Mouse (Mus musculus) embryo, embryonic 11.5 days (tissue): ENCODE measurements around the gene Add3.

ENCODE experiments used
- DNase-seq: peaks from one replicate; pipeline ENCODE4 v3.0.0-alpha.2; 2012; ENCODE audit warnings: low read depth, low spot score

Add3 gene

DNA sequence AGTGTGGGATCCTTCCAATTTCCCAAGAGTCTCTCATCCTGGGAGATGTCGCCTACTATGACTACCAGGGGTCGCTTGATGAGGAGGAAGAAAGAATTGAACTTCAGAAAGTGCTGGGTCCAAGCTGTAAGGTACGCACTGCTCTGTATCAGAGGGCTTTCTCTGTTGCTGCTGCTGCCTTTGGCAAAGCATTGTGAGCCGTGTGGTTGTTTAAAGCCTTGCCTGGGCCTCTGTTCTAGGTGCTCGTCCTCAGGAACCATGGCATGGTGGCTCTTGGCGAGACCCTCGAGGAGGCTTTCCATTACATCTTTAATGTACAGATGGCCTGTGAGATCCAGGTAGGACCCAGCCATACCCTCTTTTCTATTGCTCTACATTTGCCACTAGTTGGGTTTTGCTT is 93.3 kb downstream of the Add3 start:
- DNase-seq: no peak

DNA sequence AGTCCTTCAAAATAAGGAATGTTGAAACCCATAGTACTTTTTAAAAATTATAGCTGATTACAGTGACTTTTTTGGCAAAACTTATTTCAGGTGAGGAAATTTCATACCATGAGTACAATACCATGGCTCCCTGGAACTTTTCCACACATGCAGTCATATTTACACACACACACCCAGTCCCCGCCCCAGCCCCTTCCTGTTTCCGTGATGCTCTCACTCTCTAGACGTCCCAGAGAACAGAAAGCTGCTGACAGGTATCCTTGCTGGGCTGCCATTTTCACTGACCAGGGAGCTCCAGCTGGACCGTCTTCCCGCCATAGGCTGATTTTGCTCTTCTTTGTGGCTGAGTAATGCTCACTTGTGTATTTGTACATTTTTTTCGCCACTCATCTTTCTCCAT is 101.6 kb downstream of the Add3 start:
- no peak for DNase-seq

DNA sequence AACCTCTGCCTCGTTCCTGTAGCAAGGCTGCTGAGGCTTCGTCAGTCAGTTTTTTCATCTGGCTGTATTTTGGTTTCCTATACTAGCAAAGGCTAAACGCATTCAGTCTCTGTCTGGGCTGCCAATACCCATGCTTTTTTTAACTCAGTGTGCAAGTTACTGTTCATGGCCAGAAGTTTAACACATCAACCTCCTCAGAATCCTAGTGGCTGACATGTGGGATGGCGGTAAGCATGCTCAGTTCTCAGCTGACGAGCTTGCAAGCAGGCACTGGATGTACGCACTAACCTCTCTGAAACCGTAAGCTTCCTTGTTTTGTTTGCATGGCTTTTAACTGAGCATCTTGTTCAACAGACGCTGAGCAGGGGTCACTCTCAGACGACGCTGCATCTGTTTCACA is 103.7 kb downstream of the Add3 start:
- no peak for DNase-seq

DNA sequence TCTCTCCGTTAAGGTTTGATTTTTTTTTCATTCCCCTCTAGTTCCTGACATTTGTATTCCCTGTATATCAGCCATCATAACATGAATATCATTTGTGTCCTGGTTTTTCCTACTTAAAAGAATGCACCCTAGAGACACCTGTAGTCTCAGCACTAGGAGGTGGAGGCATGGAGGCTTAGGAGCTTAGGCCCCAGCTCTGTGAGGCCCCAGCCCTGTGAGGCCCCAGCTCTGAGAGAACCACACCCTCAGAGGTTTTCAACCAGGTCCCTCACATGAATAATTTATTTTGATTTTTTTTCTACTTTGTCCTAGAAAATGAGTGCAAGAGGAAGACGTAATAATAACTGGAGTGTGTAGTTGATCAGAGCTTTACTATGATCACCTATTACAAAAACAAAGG is 107.3 kb downstream of the Add3 start:
- no peak for DNase-seq

DNA sequence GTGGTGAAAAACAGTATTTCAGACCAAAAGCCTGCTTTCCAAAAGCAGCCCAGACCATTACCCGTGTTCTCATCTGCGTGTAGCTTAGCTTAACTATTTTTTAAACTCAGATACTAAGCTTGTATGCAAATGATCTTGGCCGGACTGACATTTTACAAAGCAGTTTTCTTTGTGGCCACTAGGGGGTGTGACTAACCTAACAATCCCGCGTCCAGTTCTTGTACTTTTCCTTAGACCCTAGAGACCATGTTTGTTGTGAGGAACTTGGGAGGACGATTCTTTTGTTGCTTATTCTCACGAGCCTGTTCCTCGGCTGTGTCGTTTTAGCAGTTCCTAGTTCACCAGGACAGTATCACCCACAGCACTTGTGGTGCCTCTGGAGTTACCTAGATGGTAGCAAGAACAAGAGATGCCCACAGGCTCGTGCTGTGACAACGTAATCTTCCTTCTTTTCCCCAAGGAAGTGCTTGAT is 107.8 kb downstream of the Add3 start:
- DNase-seq: peak; percentile 54

DNA sequence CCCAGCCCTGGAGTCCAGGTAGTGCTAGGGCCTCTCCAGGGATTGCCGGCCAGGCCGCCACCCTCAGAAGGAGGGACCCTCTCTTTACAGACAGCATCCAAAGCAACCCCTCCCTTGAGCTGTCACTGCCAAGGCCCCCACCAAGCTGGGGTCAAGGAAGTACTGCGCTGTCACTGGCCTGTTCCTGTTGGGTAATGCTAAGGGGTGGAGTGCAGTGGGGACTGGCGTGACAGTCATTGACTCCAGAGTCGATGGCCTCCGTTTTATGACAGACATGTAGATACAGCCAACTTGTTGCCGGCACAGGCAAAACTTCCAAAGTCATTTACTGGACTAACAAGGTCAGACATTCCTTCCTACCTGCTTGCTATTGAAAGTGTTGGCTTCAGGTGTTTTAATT is 110.8 kb downstream of the Add3 start:
- no peak for DNase-seq

DNA sequence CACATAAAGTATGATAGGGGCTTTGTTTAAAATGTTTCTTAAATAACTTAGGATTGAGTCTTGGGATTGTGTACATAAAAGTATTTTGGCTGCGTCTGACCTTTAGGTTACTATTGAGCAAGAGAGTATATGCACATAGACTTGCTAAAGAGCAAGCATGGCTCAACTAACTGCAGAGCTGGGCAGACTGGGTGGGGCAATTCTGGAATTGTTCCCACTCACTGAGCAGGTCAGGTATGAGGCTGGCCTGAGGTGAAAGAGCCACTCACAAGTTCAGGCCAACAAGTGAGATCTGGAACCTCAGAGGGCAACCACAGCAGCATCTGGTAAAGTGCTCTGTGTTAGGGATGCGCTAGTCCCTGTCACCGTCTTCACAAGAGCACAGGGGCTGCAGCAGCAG is 111.4 kb downstream of the Add3 start:
- no peak for DNase-seq

DNA sequence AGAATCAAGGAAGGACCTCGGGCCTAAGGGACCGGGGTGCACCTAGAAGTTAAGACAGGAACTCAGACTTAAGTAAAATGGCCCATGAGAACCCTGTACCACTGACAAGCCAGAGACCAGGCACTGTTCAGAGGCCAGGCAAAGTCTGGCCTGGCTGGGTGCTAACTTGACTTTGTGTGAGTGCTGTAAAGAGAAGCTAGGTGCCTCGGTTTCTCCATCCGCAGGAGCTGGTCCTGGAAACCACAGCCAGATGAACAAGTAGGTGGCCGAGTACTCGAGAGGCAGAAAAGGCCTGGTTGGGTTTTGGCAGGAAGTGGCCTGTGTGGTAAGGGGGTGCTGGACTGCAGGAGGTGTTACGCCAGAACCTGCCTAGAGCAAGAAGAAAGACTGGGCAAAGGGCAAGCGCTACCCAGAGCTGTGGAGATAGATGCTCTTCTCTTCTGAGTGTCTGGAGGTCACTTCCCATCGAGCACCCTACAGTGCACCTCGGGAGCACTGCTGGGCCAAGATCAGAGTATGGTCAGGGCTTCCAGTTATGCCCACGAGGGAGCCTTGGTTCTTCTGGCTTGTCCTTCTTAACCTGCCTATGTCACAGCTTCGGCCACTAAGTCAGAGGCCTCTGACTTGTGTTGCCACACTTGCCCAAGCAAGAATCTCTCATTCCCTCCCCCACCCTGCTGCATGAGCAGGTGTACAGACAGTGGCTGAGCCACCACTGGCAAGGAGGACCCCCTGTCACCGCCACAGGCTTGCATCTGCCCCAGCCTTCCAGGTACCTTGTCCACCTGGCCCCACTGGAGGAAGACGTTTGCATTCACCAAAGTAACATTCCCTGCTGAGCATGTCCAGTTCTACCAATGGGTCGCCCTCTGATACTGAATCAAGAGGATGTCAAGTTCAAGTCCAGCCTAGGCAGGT is 112.1 kb downstream of the Add3 start:
- DNase-seq: no peak

DNA sequence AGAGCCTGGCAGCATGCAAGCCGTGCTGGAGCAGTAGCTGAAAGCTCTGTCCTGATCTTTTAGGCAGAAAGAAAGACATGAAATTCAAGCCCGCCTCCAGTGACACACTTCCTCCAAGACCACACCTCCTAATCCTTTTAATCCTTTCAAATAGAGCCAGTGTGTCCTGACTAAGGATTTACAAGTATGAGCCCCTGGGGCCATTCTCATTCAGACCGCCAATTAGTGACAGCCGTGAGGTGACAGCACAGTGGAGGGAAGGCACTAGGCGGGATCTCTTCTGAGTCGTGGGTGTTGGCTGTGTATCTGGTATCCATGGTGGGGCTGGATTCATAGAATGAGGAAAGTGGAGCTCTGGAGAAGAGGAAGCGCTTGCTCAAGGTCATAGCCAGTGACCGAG is 116.1 kb downstream of the Add3 start:
- DNase-seq: no peak

DNA sequence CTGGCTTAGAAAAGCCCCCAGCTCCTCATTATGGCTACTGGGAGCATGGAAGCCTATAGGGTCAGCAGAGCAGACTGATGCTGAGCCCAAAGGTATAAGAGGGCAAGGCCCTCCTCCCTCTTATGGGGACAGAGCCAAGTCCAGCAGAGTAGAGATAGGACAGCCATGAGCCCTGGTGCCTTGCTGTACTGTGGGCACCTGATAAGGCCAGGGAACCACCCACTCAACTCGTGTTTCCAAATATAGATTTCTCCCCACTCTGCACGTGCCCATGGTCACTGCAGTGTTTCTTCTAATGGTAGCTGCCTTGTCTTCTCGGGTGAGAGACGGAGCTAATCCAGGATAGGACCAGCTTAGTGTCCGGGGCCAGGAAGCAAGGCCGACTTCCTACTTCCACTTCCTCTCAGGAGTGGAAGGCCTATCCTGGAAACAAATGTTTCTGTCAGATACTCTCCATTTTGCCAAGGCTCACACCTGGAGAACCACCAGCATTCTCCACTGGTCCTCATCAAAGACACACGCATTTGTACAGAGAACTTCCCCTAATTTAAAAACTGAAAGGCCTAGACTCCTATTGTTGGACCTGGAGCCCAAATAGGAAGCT is 116.8 kb downstream of the Add3 start:
- no peak for DNase-seq

DNA sequence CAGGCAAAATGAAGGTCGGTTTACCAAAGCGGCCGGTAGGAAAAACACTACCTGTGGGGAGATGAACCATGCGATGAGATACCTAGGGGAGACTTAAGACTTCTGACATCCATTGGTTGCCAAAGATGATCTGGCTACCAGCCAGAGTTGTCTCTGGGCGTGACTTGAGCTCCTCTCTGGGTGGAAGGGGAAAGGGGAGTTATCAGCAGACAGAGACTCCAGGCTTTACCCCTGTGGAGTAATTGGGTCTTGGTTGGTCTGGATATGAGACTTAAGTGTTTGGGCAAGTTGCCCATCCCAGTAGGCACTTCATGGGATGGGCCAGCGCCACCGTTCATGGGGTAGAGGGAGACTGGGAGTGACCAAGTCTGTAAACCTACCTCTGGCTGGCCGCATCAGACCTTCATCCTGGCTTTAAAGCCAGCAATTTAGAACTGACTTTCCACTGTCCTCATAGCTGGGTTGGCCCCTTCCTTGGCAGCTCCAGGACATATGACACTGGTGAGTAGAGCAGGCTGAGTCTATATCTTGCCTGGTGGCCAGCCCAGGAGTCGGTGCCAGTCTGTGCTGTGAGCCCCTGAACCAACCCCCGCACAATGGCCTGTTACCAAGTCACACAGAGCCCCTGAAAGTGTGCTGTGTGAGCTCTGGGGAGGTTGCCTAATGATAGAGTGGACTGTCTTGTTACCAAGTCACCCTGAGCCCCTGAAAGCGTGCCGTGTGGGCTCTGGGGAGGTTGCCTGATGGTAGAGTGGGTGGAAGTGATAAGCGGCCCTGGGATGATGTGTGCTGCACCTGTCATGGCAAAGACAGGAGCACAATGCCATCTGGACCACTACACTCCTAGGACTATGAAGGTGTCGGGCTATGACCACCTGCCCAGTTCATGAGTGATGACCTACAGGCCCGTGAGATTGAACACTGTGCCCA is 117.7 kb downstream of the Add3 start:
- no peak for DNase-seq

DNA sequence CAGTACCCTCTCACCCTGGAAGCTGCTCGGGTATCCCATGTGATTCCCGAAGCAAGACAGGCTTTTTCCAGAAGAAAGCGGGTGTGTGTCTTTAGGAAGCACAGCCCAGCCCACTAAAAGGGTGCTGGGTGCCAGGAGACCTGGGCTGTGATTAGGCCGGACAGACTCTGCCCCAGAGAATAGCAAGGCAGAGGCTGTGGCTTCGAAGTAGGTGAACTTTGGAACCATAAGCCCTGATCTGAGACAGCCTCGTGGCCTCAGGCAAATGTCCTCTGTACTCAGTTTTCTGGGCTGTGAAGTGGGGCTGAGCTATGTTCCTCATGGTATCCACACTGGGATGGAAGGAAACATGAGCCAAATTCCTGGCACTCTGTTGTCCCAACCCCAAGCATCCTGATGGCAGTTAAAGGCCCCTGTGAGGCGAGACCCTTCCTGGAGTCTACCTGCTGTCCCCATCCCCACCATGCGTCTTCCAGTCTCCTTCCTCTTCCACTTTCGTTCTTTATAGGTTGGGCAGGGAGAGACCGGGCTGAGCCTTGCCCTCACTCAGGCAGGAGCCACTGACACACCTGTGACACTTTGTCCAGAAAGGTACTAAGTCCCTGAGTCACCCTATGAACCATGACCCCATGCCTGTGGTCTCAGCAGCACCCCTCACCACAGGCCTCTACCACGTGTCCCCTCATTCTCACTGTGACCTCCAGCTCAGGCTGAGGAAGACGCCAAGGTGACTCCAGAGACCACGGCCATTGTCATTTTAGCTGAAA is 118.7 kb downstream of the Add3 start:
- no peak for DNase-seq

DNA sequence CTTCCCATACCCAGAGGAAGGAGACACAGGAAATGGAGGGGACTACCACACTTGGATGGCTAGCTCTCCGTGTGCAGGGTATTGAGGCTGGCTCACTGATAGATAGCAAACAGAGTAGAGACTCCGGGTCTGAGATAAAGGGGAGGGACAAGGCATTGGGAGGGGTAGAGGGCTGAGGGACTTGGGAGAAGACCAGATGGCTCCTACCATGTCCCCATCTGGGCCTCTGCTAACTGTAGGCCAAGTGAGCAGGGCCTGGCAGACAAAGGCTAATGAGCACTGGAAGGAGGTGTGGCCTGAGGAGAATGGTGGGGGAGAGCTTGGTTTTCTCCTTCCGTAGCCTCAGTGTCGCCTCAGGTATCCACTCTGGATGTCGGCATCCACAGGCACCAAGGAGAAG is 119.3 kb downstream of the Add3 start:
- no peak for DNase-seq

DNA sequence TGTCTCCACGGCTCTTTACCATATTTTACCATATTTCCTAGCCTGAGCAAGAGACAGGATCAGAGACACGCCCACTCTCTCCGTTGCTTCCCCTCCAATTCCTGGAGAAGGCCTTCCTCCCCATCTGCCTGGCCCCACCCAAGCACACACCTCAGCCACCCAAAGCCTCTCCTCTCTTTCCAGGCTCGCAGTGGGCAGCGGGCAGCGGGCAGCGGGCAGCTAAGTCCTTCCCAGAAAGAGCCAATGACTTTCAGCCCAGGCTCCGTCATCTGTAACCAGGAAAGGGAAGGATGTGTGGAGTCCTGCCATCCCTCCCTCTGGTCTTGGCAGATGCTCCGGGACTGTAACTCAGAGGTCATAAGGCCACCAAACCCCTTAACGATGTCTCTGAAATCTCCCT is 120.0 kb downstream of the Add3 start:
- DNase-seq: no peak

DNA sequence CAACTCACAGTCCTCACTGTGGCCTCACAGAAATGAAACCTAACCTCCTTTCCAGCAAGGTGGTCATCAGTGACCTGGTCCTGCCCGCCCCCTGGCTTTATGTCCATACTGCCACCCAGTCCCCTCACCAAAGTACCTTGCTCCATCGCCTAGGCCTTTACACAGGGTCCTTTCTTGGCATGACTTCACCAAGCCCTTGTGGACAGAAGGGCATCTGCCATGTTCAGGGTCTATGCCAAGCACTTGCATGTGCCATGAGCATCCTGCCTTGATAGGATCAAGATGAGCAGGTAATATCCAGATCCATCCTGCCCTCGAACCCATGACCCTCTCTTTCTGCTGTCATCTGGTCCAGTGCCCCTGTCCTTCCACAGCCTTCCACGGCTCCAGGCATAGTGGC is 120.6 kb downstream of the Add3 start:
- DNase-seq: no peak

DNA sequence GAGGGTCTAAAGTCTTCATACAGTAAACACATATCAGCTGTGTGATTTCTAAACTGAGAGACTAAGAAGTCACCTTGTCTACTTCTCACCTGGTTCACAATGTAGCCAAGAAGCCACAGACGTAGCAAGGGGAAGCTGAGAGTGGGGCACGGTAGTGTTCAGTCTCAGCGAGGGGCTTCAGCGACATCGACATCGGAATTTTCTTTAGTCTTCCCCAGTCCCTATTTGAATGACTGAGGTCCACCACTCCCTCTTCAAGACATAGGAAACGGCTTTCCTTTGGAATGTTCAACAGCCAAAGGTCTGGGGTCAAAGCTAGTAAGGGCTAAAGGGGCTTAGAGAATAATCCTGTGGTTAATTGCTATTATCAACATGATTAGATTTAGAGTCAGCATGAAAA is 121.8 kb downstream of the Add3 start:
- no peak for DNase-seq

DNA sequence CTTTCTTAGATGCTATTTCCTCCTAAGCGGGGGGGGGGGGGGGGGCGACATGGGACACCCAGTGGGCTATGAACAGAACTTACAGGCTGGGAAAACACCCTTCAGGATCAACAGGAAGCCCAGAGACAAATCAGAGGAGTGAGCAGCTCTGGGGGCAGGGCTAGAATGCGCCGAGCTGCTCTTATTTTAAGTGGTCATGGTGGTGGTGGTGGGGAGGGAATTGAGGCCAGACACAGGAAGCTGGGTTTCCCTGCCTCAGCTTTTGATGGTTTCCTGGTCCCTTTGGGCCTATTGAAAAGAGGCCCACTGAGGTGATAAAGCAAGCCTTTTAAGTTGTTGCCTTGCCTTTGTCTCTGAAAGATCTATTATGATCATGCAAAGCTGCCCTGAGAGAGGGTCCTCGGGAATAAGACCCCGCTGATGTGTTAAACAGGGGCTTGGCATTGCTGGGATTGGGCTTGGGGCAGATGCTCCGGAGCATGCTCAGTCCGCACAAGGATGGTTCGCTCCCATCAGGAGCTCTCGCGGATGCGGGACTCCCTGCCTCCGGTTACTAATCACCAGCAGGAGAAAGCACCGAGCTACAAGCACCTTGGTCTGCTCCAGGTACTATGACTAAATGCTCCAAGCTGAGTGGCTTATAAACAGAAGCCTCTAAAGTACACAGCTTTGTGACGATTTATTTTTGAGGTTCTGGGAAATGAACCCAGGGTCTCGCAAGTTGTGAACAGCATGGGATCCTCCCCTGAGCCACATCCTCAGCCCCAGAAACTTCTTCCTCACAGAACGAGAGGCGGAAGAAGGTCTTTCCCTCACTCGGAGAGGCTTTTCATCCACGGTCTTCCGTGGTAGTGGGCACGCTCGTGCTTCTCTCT is 123.9 kb downstream of the Add3 start:
- DNase-seq: no peak

DNA sequence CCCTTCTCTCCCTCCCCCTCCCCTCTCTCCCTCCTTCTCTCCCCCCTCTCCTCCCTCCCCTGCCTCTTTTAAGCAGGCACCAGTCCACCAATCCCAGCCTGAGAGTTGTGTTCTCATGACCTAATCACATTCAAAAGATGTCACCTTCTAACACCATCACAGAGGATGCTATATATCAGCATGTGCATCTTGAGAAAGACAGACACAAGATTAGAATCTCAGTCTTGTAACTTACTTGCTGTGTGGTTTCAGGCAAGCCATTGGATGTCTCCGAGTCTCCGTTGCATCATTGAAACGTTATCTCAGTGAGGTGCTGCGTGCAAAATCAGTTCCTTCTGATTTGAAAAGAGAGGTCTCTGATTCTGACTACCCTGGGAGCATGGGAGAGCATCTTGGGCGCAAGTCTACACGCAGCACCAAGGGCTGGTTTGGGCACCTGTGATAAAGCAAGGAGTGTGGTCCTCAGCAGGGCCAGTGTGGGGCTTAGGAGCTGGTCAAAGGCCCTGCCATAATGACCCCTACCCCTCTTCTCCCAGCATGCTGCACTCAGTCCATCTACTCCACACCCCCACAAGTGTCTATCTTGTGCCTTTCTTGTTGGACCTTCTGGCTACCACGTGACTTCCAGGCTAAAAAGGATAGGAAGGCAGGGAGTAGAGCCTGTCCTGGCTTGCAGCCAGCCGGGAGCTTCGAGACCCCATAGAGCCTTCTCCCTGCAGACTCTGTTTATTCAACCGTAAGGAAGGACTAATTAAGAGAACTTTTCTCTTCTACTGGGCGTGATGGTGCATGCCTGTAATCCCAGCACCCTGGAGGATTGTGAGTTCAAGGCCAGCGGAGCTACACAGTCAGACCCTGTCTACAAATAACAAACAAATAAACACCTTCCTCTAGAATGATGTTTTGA is 124.8 kb downstream of the Add3 start:
- DNase-seq: no peak

DNA sequence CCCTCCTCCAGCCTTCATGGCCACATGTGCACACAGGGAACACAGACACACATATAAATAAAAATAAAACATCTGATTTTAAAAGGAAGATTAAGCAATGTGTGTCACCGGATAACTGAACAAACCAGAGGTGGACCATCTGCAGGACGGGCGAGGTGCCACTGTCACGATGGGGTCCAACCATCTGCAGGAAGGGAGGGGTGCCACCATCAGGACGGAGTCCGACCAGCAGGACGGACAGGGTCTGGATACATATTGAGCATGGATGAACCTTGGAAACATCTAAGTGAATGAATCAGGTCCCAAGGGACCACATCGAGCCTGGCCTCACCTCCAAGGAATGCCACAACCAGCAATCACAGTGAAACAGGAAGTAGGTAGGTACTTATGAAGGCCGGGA is 127.1 kb downstream of the Add3 start:
- no peak for DNase-seq
